Mouse (Mus musculus): ENCODE data around the gene Dbi. TPM values are rescaled to one million over a fixed set of nuclear protein-coding genes. Genes with fewer than 3 reads are reported as not detected.

The Dbi gene
- total RNA-seq, 1 experiment: 259 TPM

DNA sequence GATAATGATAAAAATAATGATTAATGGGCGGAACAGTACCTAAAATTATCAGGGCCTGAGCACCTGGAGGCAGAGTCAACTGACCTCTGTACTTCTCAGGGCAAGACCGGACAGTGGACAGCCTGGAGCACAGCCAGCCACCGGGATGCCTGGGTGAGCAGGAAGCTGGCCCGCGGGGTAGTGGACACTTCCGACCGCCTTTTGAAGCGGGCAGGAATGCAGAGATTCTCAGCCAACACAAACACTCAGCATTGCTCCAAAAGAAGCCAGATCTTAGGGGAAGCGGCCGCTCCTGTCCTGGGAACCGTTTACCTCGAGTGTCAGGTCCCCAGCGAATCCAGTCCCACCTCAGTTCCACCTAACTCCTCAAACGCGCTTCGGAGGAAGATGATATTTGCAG is 48.0 kb downstream of the Dbi start:
- Histone ChIP-seq H3K4me3 (ENCODE audit: insufficient read depth in 1 of 2, low read depth in 1 of 2, low read length in 2 of 2, poor library complexity in 1 of 2, severe bottlenecking in 1 of 2) (peak overlapping the region; percentile 69 to 70), H3K9ac (ENCODE audit: insufficient read depth, low read depth, low read length, poor library complexity, severe bottlenecking) (peak overlapping the region; percentile 66; the same call in 1 of the 2 replicates), H3K36me3 (ENCODE audit: control insufficient read depth, insufficient read depth, low read length, poor library complexity, severe bottlenecking) (peaks cover 3% of the 10 kb centered on the region; the same call in 1 of the 2 replicates), H3K27ac (ENCODE audit: insufficient read depth, low read depth, low read length, poor library complexity, severe bottlenecking) (no peak overlapping the region), H3K4me1 (ENCODE audit: control insufficient read depth in 2 of 2, insufficient read depth in 2 of 2, low read length in 2 of 2, poor library complexity in 1 of 2) (peaks cover 10 to 21% of the 10 kb centered on the region in 2 experiments), H3K9me3 (ENCODE audit: control insufficient read depth, insufficient read depth, low read depth, low read length) (no peaks in the 10 kb centered on the region)
- DNase-seq (ENCODE audit: low read depth, low spot score): no peak
- in situ Hi-C loops (cut with MboI; ENCODE audit: low sequenced_read_pairs in 2 of 2, unreplicated experiment in 2 of 2): no loop called here
- TF ChIP-seq ZC3H11A (IDR thresholded peaks at IDR 0.05; ENCODE audit: borderline replicate concordance, low read depth, low read length) (no peak), HCFC1 (IDR thresholded peaks at IDR 0.05; ENCODE audit: borderline replicate concordance, insufficient read depth, low read length) (no peak), CHD2 (IDR thresholded peaks at IDR 0.05; ENCODE audit: low read depth, low read length) (no peak), MAFK (IDR thresholded peaks at IDR 0.05; ENCODE audit: insufficient read depth, low read depth, low read length) (no peak), ZNF384 (IDR thresholded peaks at IDR 0.05; ENCODE audit: low read depth, low read length) (no peak)

DNA sequence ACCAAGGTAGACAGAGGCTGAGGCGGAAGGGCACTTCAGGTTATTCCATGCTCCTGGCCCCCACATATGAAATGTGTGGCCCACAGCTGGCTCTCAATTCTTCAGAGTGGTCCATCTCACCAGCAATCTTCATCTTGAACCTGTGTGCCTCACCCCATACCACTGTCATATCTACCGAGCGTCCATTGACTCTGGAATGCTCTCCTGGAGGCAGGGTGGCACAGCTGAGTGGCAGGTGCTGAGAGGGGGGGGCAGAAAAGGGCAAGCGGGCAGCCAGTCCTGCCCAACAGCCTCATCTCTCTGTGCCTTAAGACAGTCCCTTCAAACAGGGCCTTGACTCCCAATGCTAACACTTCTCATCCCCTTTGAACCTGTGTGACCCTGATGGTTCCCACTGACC is 49.7 kb downstream of the Dbi start:
- no peak for DNase-seq (ENCODE audit: low read depth, low spot score)
- Histone ChIP-seq H3K36me3 (ENCODE audit: control insufficient read depth, insufficient read depth, low read length, poor library complexity, severe bottlenecking) (peaks cover 4% of the 10 kb centered on the region; the same call in 1 of the 2 replicates), H3K9me3 (ENCODE audit: control insufficient read depth, insufficient read depth, low read depth, low read length) (no peaks in the 10 kb centered on the region), H3K4me3 (ENCODE audit: insufficient read depth in 1 of 2, low read depth in 1 of 2, low read length in 2 of 2, poor library complexity in 1 of 2, severe bottlenecking in 1 of 2) (no peak overlapping the region), H3K4me1 (ENCODE audit: control insufficient read depth in 2 of 2, insufficient read depth in 2 of 2, low read length in 2 of 2, poor library complexity in 1 of 2) (peaks cover 4 to 16% of the 10 kb centered on the region in 2 experiments; a peak in 3 of 4 replicates), H3K27ac (ENCODE audit: insufficient read depth, low read depth, low read length, poor library complexity, severe bottlenecking) (no peak overlapping the region), H3K9ac (ENCODE audit: insufficient read depth, low read depth, low read length, poor library complexity, severe bottlenecking) (no peak overlapping the region)
- in situ Hi-C loops (cut with MboI; ENCODE audit: low sequenced_read_pairs in 2 of 2, unreplicated experiment in 2 of 2): no loop called here
- TF ChIP-seq HCFC1 (IDR thresholded peaks at IDR 0.05; ENCODE audit: borderline replicate concordance, insufficient read depth, low read length): no peak
- no peak for TF ChIP-seq MAFK (IDR thresholded peaks at IDR 0.05; ENCODE audit: insufficient read depth, low read depth, low read length)
- TF ChIP-seq ZC3H11A (IDR thresholded peaks at IDR 0.05; ENCODE audit: borderline replicate concordance, low read depth, low read length): no peak
- TF ChIP-seq ZNF384 (IDR thresholded peaks at IDR 0.05; ENCODE audit: low read depth, low read length): no peak
- TF ChIP-seq CHD2 (IDR thresholded peaks at IDR 0.05; ENCODE audit: low read depth, low read length): no peak

DNA sequence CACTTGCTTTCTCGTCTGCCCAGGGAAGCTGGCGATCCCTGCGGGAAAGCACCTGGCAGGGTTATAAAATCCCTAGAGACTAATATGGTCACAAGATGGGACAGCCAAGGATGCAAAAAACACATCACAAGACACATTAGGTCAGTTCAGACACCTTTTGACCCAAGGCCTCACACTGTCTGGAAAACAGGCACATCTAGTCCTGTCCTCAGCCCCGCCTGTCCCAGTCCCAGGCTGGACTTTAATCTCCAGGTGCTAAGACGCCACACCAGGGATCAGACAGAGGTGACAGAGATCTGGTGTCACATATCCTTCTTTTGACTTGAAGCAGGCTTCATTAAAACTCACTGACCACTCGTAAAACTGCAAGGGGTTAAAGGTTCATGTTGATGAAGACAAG is 50.7 kb downstream of the Dbi start:
- Histone ChIP-seq H3K36me3 (ENCODE audit: control insufficient read depth, insufficient read depth, low read length, poor library complexity, severe bottlenecking) (peaks cover 4% of the 10 kb centered on the region; the same call in 1 of the 2 replicates), H3K4me3 (ENCODE audit: insufficient read depth in 1 of 2, low read depth in 1 of 2, low read length in 2 of 2, poor library complexity in 1 of 2, severe bottlenecking in 1 of 2) (no peak overlapping the region), H3K4me1 (ENCODE audit: control insufficient read depth in 2 of 2, insufficient read depth in 2 of 2, low read length in 2 of 2, poor library complexity in 1 of 2) (peaks cover 4 to 15% of the 10 kb centered on the region in 2 experiments; a peak in 3 of 4 replicates), H3K27ac (ENCODE audit: insufficient read depth, low read depth, low read length, poor library complexity, severe bottlenecking) (no peak overlapping the region), H3K9me3 (ENCODE audit: control insufficient read depth, insufficient read depth, low read depth, low read length) (no peaks in the 10 kb centered on the region), H3K9ac (ENCODE audit: insufficient read depth, low read depth, low read length, poor library complexity, severe bottlenecking) (no peak overlapping the region)
- no peak for TF ChIP-seq ZNF384 (IDR thresholded peaks at IDR 0.05; ENCODE audit: low read depth, low read length)
- TF ChIP-seq ZC3H11A (IDR thresholded peaks at IDR 0.05; ENCODE audit: borderline replicate concordance, low read depth, low read length): no peak
- no peak for TF ChIP-seq MAFK (IDR thresholded peaks at IDR 0.05; ENCODE audit: insufficient read depth, low read depth, low read length)
- no peak for TF ChIP-seq HCFC1 (IDR thresholded peaks at IDR 0.05; ENCODE audit: borderline replicate concordance, insufficient read depth, low read length)
- TF ChIP-seq CHD2 (IDR thresholded peaks at IDR 0.05; ENCODE audit: low read depth, low read length): no peak
- in situ Hi-C loops (cut with MboI; ENCODE audit: low sequenced_read_pairs in 2 of 2, unreplicated experiment in 2 of 2): no loop called here
- DNase-seq (ENCODE audit: low read depth, low spot score): no peak

DNA sequence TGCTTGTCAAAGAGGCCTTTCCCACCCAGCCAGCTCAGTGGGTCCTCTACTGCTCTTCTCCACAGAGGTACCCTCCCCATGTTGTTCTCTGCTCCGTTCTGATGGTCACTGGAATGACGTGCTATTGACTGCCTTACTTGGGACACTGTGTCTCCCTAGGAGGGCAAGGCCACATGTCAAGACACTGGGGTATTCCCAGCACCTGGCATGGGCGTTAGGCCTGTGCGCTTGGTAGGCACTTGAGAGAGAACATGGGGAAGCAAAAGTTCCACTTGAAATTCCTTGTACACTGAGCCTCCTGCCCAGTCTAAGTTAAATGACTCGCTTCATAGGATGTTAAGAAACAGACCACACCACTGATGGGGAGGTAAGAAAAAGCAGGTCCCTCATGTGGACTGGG is 51.8 kb downstream of the Dbi start:
- Histone ChIP-seq H3K4me3 (ENCODE audit: insufficient read depth in 1 of 2, low read depth in 1 of 2, low read length in 2 of 2, poor library complexity in 1 of 2, severe bottlenecking in 1 of 2) (no peak overlapping the region), H3K9me3 (ENCODE audit: control insufficient read depth, insufficient read depth, low read depth, low read length) (no peaks in the 10 kb centered on the region), H3K9ac (ENCODE audit: insufficient read depth, low read depth, low read length, poor library complexity, severe bottlenecking) (no peak overlapping the region), H3K27ac (ENCODE audit: insufficient read depth, low read depth, low read length, poor library complexity, severe bottlenecking) (no peak overlapping the region), H3K4me1 (ENCODE audit: control insufficient read depth in 2 of 2, insufficient read depth in 2 of 2, low read length in 2 of 2, poor library complexity in 1 of 2) (peaks cover 0 to 8% of the 10 kb centered on the region in 2 experiments; a peak in 2 of 4 replicates), H3K36me3 (ENCODE audit: control insufficient read depth, insufficient read depth, low read length, poor library complexity, severe bottlenecking) (peaks cover 4% of the 10 kb centered on the region; the same call in 1 of the 2 replicates)
- no peak for TF ChIP-seq MAFK (IDR thresholded peaks at IDR 0.05; ENCODE audit: insufficient read depth, low read depth, low read length)
- TF ChIP-seq HCFC1 (IDR thresholded peaks at IDR 0.05; ENCODE audit: borderline replicate concordance, insufficient read depth, low read length): no peak
- TF ChIP-seq ZNF384 (IDR thresholded peaks at IDR 0.05; ENCODE audit: low read depth, low read length): no peak
- TF ChIP-seq ZC3H11A (IDR thresholded peaks at IDR 0.05; ENCODE audit: borderline replicate concordance, low read depth, low read length): no peak
- no peak for TF ChIP-seq CHD2 (IDR thresholded peaks at IDR 0.05; ENCODE audit: low read depth, low read length)
- no peak for DNase-seq (ENCODE audit: low read depth, low spot score)
- in situ Hi-C loops (cut with MboI; ENCODE audit: low sequenced_read_pairs in 2 of 2, unreplicated experiment in 2 of 2): no loop called here
